Mouse (Mus musculus): Measurements from ENCODE around the gene 9430015G10Rik.

Gene 9430015G10Rik

DNA sequence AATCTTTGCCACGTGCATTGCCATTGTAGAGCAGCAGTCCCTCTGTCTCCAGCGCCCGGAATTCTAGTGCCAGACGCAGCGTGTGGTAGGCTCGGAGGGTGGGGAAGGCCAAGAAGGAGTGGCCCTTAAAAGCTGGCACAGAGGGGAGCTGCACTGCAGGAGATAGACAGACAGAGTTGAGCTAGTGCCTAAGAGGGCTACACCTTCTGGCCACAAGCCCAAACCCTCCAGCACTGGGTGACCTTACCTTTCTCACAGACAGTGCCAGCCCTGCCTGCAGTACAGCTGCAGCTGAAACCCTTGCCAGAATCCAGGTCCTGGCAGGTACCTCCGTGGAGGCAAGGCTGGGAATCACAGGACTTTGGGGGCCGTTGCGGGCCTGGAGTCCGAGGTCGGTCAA, 62.0 kb downstream of the 9430015G10Rik start:
- WGBS, result 92% methylated on average over 11 of the region's 11 CpGs

All from cerebral cortex, adult 2 months (tissue).